Mouse (Mus musculus) mesoderm, embryonic 11.5 days (tissue): ENCODE results near the gene Fbxw10.
A peak's percentile ranks its signal among the peaks of the same experiment; 100 is the strongest.

Experiments used
- DNase-seq: peaks from one replicate; pipeline ENCODE4 v3.0.0-alpha.2; 2012; ENCODE audit warnings: low read depth, low spot score

Gene Fbxw10

GRCm38 (mm10) chr11:62844562-62844961 is 2.3 kb upstream of the Fbxw10 start:
- DNase-seq, result no peak

- DNase-seq, result no peak
These were observed 1.1 kb upstream of the Fbxw10 start for GRCm38 (mm10) chr11:62845730-62846129.

GRCm38 (mm10) chr11:62847655-62848191 is 854 bp downstream of the Fbxw10 start:
- DNase-seq, result no peak

GRCm38 (mm10) chr11:62848301-62848700 is 1.4 kb downstream of the Fbxw10 start:
- no peak for DNase-seq

GRCm38 (mm10) chr11:62851199-62851598 is 4.3 kb downstream of the Fbxw10 start:
- peak; percentile 15 for DNase-seq

GRCm38 (mm10) chr11:62853334-62853733 is 6.5 kb downstream of the Fbxw10 start:
- no peak for DNase-seq

GRCm38 (mm10) chr11:62865562-62865961 is 18.7 kb downstream of the Fbxw10 start:
- no peak for DNase-seq

- no peak for DNase-seq
These were observed 19.8 kb downstream of the Fbxw10 start for GRCm38 (mm10) chr11:62866685-62867084.

GRCm38 (mm10) chr11:62869201-62869600 is 22.3 kb downstream of the Fbxw10 start:
- no peak for DNase-seq

GRCm38 (mm10) chr11:62869715-62870371 is 23.0 kb downstream of the Fbxw10 start:
- no peak for DNase-seq

- DNase-seq, result no peak
These were observed 26.6 kb downstream of the Fbxw10 start for GRCm38 (mm10) chr11:62873479-62873878.

GRCm38 (mm10) chr11:62875696-62876095 is 28.8 kb downstream of the Fbxw10 start:
- DNase-seq, result peak; percentile 12

- DNase-seq, result no peak
These were observed 29.6 kb downstream of the Fbxw10 start for GRCm38 (mm10) chr11:62876445-62876844.

- DNase-seq, result no peak
These were observed 30.5 kb downstream of the Fbxw10 start for GRCm38 (mm10) chr11:62877391-62877790.

- DNase-seq, result no peak
These were observed 31.9 kb downstream of the Fbxw10 start for GRCm38 (mm10) chr11:62878728-62879127.

GRCm38 (mm10) chr11:62879220-62880048 is 32.6 kb downstream of the Fbxw10 start, which contains the start of gene Tvp23b:
Tvp23b (plus strand) TSS chr11:62879455.
- DNase-seq, result peak; percentile 98

GRCm38 (mm10) chr11:62883407-62883806 is 36.5 kb downstream of the Fbxw10 start:
- no peak for DNase-seq

GRCm38 (mm10) chr11:62885323-62885722 is 38.5 kb downstream of the Fbxw10 start:
- no peak for DNase-seq

- DNase-seq, result no peak
These were observed 43.9 kb downstream of the Fbxw10 start for GRCm38 (mm10) chr11:62890796-62891195.

GRCm38 (mm10) chr11:62891763-62892162 is 44.9 kb downstream of the Fbxw10 start:
- no peak for DNase-seq

GRCm38 (mm10) chr11:62901699-62902323 is 54.9 kb downstream of the Fbxw10 start:
- peak; percentile 82 for DNase-seq

GRCm38 (mm10) chr11:62903871-62904495 is 57.1 kb downstream of the Fbxw10 start:
- no peak for DNase-seq
